Mouse (Mus musculus): ENCODE results near the gene Rad23a.

DNA sequence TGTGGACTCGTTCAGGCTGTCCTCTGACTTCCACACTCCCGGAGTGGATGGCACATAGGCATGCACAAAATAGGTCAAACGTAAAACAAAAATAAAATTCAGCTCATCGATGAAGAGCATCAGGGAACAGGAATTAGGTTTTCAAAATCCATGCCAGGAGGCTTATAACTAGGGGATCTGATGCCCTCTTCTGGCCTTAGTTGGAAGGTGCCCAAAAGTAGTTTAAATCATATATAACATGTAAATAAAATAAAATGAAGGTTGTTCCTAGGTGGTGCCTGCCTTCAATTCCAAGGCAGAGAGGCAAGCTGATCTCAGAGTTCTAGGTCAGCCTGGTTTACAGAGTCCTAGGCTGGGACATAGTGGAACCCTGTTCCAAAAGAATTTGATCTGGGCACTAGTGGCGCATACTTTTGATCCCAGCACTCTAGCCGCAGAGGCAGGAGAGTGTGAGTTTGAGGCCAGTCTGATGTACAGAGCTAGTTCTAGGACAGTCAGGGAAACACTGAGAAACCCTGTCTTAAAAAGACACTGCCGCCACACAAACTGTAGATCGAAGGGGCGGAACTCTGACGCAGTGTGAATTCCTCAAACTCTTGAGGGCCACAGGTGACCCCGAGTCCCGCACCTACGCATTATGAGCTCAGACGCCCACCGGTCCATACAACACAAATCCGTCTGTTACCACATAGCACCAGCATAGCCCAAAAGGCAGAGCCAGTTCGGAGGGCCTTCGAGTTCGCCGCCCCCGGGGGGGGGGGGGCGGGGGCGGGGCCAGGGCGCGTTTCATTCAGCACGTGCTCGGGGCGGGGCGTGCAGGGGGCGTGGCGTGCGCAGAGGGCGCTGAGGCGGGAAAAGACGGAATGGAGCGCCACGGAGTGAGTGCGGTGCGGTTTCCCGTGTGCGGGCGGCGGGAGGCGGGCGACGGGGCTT lies 31.2 kb upstream of the Rad23a start, which contains the start of gene Syce2:
- TF ChIP-seq CTCF (IDR thresholded peaks at IDR 0.05; ENCODE audit: control insufficient read depth, insufficient read depth, insufficient read length) (no peak), MAX (IDR thresholded peaks at IDR 0.05) (no peak), USF1 (IDR thresholded peaks at IDR 0.05; ENCODE audit: low read depth) (no peak), FOSL1 (IDR thresholded peaks at IDR 0.05; ENCODE audit: insufficient read depth, low read length, poor library complexity, severe bottlenecking) (no peak), MYOG (IDR thresholded peaks at IDR 0.05; ENCODE audit: control insufficient read depth, extremely low read depth, insufficient read length) (no peak)

Data from C2C12 (cell line).